Mouse (Mus musculus): ENCODE results near the gene P2ry12. TPM values are rescaled to one million over a fixed set of nuclear protein-coding genes. Genes with fewer than 3 reads are reported as not detected.

P2ry12 gene
- total RNA-seq, 2 experiments from 2014 or later: 58.1 to 64.3 TPM

DNA sequence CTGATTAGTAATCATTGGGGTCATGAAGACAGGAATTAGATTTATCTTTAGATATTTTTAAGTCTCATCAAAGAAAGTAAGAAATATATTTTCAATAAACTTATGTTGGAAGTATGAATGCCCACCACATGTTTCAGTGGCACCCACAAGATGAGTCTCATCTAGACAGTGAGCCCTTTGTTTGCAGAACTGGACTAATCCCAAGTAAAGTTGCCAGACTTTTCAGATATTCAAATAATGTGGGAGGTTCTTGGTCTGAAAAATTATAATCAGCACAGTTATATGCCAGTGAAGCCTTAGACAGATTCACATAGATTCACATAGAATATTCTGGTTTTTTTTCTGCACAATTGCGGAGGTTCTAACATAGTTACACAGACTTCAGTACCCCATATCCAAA is 12.2 kb downstream of the P2ry12 start:
- intact Hi-C loops (cut with DNase I): no loop called here
- no peak for DNase-seq (ENCODE audit: extremely low spot score in 1 of 2, low spot score in 2 of 2)

GRCm38 (mm10) chr3:59248031-59248430 is 14.6 kb downstream of the P2ry12 start:
- no peak for DNase-seq (ENCODE audit: extremely low spot score in 1 of 2, low spot score in 2 of 2)
- intact Hi-C loops (cut with DNase I): no loop called here

GRCm38 (mm10) chr3:59243384-59243783 is 19.3 kb downstream of the P2ry12 start:
- intact Hi-C loops (cut with DNase I): no loop called here
- DNase-seq (ENCODE audit: extremely low spot score in 1 of 2, low spot score in 2 of 2): peak; percentile 56 to 76

DNA sequence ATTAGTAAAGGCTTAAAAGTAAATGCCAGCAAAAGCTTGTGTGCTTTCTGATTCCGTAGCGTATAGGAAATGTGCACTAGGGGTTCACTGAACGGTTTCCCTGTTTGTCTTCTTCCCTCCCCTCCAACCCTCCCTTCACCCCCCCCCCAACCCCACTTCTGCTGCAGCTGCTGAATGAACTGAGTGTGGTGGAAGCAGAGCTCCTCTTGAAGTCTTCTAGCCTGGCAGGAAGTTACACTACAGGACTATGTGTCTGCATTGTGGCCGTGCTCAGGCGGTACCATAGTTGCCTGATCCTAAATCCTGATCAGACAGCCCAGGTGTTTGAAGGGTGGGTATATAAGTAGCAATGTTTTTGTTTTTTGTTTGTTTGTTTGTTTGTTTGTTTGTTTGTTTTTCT is 27.8 kb downstream of the P2ry12 start:
- intact Hi-C loops (cut with DNase I): no loop called here
- no peak for DNase-seq (ENCODE audit: extremely low spot score in 1 of 2, low spot score in 2 of 2)

- intact Hi-C loops (cut with DNase I): no loop called here
- no peak for DNase-seq (ENCODE audit: extremely low spot score in 1 of 2, low spot score in 2 of 2)
Observed at GRCm38 (mm10) chr3:59230912-59231311, 31.8 kb downstream of the P2ry12 start.

DNA sequence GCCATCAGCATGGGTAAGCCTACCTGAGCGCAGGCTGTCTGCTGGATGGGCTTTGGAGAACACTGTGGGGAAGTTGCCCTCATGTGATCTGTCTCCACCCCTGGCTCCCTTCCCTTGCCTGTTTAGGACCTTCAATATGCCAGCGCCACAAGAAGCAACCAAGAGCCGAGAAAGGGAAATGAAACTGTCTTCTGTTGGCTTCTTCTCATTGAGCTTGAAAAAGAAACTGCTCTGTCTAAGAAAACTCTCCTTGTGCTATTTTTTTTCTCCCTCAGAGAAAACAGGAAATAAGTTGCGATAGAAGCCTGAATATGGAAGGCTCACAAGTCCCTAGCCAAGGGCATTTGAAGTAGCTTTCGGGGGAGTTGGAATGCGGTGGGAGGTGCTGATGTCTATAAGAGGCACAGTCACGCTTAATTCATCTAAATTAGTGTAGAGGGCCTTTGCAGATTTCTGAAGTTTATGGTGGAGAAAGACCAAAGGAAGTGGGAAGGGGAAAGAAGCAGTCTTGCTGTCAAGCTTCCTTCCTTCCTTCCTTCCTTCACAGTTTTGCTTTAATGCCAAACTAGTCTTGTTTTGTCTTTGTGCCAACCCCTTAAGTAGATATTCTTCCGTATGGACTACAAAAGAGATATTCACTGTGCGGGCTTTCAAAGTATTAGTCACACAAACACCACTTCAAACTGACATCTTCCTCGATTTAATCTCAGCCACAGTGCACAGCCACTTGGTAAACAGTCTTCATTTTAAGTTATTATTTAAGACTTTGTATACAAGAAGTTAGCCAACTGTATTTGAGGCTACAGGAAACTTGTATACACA is 33.7 kb downstream of the P2ry12 start:
- intact Hi-C loops (cut with DNase I): no loop called here
- peak in 1 of 2 experiments; percentile 41 for DNase-seq (ENCODE audit: extremely low spot score in 1 of 2, low spot score in 2 of 2)

- intact Hi-C loops (cut with DNase I): no loop called here
- DNase-seq (ENCODE audit: extremely low spot score in 1 of 2, low spot score in 2 of 2): no peak
Observed at GRCm38 (mm10) chr3:59227696-59228095, 35.0 kb downstream of the P2ry12 start.

DNA sequence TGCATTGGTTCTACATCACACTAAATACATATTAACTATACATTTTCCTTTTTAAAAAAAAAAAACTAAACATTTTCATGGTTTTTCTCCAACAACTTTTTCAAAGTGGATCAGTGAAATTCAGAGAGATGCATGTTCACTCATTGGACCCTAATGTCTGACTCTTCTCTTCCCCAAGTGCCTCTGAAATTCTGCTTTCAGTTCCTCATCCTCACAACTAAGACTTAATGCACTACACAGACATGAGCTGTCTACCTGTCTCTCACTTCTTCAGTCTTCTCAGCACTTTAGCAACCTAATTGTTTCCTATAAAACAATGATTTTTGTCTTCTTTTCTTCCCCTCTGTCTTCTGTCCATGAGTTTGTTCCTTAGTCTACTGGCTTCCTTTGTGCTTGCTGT is 37.3 kb downstream of the P2ry12 start:
- intact Hi-C loops (cut with DNase I): no loop called here
- no peak for DNase-seq (ENCODE audit: extremely low spot score in 1 of 2, low spot score in 2 of 2)

- no peak for DNase-seq (ENCODE audit: extremely low spot score in 1 of 2, low spot score in 2 of 2)
- intact Hi-C loops (cut with DNase I): no loop called here
Observed at GRCm38 (mm10) chr3:59222303-59222702, 40.4 kb downstream of the P2ry12 start.

- intact Hi-C loops (cut with DNase I): no loop called here
Observed at GRCm38 (mm10) chr3:59219326-59219725, 43.3 kb downstream of the P2ry12 start.

GRCm38 (mm10) chr3:59217211-59217610 is 45.5 kb downstream of the P2ry12 start:
- DNase-seq (ENCODE audit: extremely low spot score in 1 of 2, low spot score in 2 of 2): no peak
- intact Hi-C loops (cut with DNase I): no loop called here

More at GRCm38 (mm10) chr3:59219326-59219725, 43.3 kb downstream of the P2ry12 start:
- DNase-seq (ENCODE audit: extremely low spot score in 1 of 2, low spot score in 2 of 2): no peak

DNA sequence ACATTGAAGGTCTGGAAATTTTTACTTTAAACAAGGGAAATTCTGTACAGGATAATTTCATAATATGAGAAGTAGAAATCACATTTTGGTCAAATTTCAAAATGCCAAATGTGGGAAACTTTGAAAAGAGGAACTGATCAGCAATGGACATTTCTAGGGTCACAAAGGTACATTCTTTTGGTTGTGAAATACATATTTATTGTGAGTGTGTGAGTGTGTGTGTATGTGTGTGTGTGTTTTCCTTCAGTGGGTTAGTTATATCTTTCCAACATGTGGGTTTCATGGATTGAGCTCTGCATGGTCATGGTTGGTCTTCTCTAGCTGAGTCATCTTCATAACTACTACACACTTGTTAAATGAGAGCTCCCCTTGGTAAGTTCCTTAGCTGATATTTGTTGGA is 50.3 kb downstream of the P2ry12 start:
- intact Hi-C loops (cut with DNase I): no loop called here
- no peak for DNase-seq (ENCODE audit: extremely low spot score in 1 of 2, low spot score in 2 of 2)

- intact Hi-C loops (cut with DNase I): no loop called here
- DNase-seq (ENCODE audit: extremely low spot score in 1 of 2, low spot score in 2 of 2): no peak
Observed at GRCm38 (mm10) chr3:59211784-59212183, 50.9 kb downstream of the P2ry12 start.

DNA sequence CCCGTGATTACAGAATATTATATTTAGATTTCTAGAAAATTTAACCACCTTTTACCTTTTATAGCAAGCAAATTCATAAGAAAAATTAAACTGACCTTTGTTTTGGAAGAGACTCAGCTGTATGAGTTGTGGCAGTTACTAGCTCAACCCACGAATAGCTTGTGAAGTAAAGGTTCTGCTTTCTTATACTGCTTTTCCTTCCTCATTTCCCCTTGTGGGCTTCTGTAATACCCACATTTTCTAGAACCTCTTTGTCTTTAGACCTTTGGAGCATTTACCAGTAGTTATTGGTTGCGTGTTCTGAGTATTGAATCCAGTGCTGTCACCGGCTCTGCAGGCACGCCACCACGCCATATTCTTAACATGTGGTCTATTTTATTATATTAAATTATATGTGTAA is 51.9 kb downstream of the P2ry12 start, which contains the start of gene P2ry13:
TSS of gene P2ry13 (minus strand) at position 156 of the 400 bp plus-strand sequence.
- intact Hi-C loops (cut with DNase I): no loop called here
- no peak for DNase-seq (ENCODE audit: extremely low spot score in 1 of 2, low spot score in 2 of 2)

DNA sequence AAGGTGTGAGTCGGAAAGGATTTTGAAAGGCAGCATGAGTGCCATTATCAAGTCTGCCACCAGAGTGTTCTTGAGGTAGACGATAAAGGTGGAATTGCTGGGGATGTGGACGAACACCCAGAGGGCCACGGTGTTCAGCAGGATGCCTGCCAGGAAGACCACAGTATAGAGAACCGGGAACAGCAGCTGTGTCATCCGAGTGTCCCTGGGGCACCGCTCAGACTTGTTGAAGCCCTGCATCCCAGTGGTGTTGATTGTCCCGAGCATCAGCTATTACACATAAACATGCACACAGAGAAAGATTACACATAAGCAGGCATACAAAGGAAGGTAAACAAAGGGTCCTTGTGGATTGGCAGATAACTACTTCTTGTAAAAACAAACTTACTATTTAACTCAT is 52.6 kb downstream of the P2ry12 start:
- intact Hi-C loops (cut with DNase I): no loop called here
- DNase-seq (ENCODE audit: extremely low spot score in 1 of 2, low spot score in 2 of 2): no peak

DNA sequence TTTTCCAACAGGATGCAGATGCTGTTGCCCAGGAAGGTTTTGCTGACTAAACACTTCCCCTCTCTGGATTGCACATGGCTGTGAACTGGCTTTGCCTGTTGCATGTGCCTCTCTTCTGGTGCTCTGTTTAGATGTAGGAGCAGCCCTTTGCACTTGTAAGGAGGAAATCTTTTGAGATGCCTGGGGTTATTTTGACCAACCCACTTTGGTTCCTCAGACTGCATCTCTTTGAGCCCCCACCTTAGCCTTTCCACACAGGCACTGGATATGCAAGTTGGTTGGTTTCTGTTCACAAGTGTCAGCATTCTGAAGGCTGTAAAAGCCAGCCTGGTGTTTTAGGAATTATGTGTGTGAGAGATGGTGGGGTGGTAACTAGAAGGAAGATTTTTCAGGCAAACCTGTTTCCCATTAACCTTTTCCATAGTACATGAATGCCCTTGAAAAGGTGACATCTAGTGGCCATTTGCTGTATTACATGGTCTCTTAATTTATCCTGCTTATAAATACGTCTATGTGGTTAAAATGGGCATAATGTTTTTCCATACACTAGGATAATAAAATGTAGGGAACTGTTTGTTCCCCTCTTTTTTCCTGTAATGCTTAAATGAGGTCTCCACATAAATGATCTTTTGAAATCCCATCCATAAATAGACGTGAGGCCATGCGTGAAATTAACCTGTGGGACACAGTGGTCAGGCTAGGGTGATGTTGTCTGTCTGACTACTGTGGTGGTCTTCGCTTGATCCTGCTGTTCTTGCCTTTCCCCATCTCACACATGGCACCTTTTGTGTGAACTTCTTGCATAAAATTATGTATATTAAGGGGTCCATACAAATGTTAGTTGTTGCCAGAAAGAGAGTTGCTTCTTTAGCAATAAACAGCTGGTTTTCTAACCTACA is 53.8 kb downstream of the P2ry12 start:
- peak in 1 of 2 experiments; percentile 66 for DNase-seq (ENCODE audit: extremely low spot score in 1 of 2, low spot score in 2 of 2)
- intact Hi-C loops (cut with DNase I): loop anchor here (5.0 kb wide), 1 partner anchor 87 kb away; no protein-coding TSS in a partner anchor

- intact Hi-C loops (cut with DNase I): loop anchor here (5.0 kb wide), 1 partner anchor 84 kb away; no protein-coding TSS in a partner anchor
- no peak for DNase-seq (ENCODE audit: extremely low spot score in 1 of 2, low spot score in 2 of 2)
Observed at GRCm38 (mm10) chr3:59205941-59206340, 56.7 kb downstream of the P2ry12 start.

GRCm38 (mm10) chr3:59204719-59205503 is 57.8 kb downstream of the P2ry12 start:
- intact Hi-C loops (cut with DNase I): loop anchor here (5.0 kb wide), 1 partner anchor 83 kb away; no protein-coding TSS in a partner anchor
- DNase-seq (ENCODE audit: extremely low spot score in 1 of 2, low spot score in 2 of 2): no peak
